Mouse (Mus musculus) common myeloid progenitor, adult 5-6 weeks (primary cell): Measurements from ENCODE around the gene Abcb7. TPM values are rescaled to one million over a fixed set of nuclear protein-coding genes. Genes with fewer than 3 reads are reported as not detected.

ENCODE experiments used
- total RNA-seq: library from RNA; stranded (forward); fragments of 200-1000, 187-1606 nt; gene quantifications from 2 replicates; pipeline ENCODE4 v1.2.3, GENCODE M21; 2017

Gene Abcb7
- total RNA-seq, 1 experiment from 2014 or later, result 81.9 TPM

Other genes with a start within 250 kb of the Abcb7 start
- gene Nexmif, start 212.7 kb downstream of the Abcb7 start, total RNA-seq, result not detected in 2 replicates
- 8.0 and 12.8 TPM in 2 replicates for gene Uprt, start 69.0 kb upstream of the Abcb7 start, total RNA-seq